Mouse (Mus musculus) MEL (cell line): Measurements from ENCODE around the gene Tmed10. TPM values are rescaled to one million over a fixed set of nuclear protein-coding genes. Genes with fewer than 3 reads are reported as not detected.

ENCODE experiments used
- DNase-seq: peaks from one replicate; pipeline ENCODE4 v3.0.0; 2011; ENCODE audit warnings: low read depth, low spot score
- H3K27ac ChIP-seq: 2 replicates; pipeline ENCODE4 v1.5.1; 2012; ENCODE audit warnings: low read depth, mild to moderate bottlenecking, control low read depth, low read length, moderate library complexity; ENCODE audit not compliant: control insufficient read depth
- H3K27me3 ChIP-seq, 2 experiments: fragments of 150-350 bp in 1 of 2; sonication (generic) in 1 of 2; 2 replicates each; pipeline ENCODE4 v1.6.1; 2012; ENCODE audit warnings: low read length in 2 of 2, mild to moderate bottlenecking in 2 of 2, improper control_type of control experiment in 1 of 2, moderate library complexity in 1 of 2; ENCODE audit not compliant: insufficient read depth in 2 of 2, control insufficient read depth in 1 of 2
- H3K36me3 ChIP-seq, 2 experiments: 2 replicates each; pipeline ENCODE4 v1.6.1; 2012 to 2014; ENCODE audit warnings: low read length in 2 of 2, improper control_type of control experiment in 1 of 2, inconsistent platforms in 1 of 2, mild to moderate bottlenecking in 1 of 2; ENCODE audit not compliant: insufficient read depth in 2 of 2, control insufficient read depth in 1 of 2
- H3K4me1 ChIP-seq, 2 experiments: fragments of 150-350 bp in 1 of 2; sonication (generic) in 1 of 2; 2 replicates each; pipeline ENCODE4 v1.6.1; 2012; ENCODE audit warnings: low read length in 2 of 2, improper control_type of control experiment in 1 of 2, mild to moderate bottlenecking in 1 of 2; ENCODE audit not compliant: insufficient read depth in 2 of 2, control insufficient read depth in 1 of 2
- H3K4me3 ChIP-seq, 2 experiments: fragments of 150-350 bp in 1 of 2; sonication (generic) in 1 of 2; 2 replicates each; pipeline ENCODE4 v1.5.1; 2012; ENCODE audit warnings: low read depth in 2 of 2, low read length in 2 of 2, mild to moderate bottlenecking in 2 of 2, moderate library complexity in 2 of 2, control low read depth in 1 of 2, improper control_type of control experiment in 1 of 2; ENCODE audit not compliant: control insufficient read depth in 1 of 2, insufficient read depth in 1 of 2
- H3K79me2 ChIP-seq: 2 replicates; pipeline ENCODE4 v1.6.1; 2012; ENCODE audit warnings: mild to moderate bottlenecking, low read length, moderate library complexity; ENCODE audit not compliant: control insufficient read depth, poor library complexity, insufficient read depth
- H3K9ac ChIP-seq: 2 replicates; pipeline ENCODE4 v1.6.1; 2012; ENCODE audit warnings: low read depth, mild to moderate bottlenecking, control low read depth, low read length, moderate library complexity; ENCODE audit not compliant: control insufficient read depth, poor library complexity, severe bottlenecking
- H3K9me3 ChIP-seq: fragments of 150-350 bp; sonication (generic); replicated peaks from 2 replicates; pipeline ENCODE4 v1.6.1; 2012; ENCODE audit warnings: mild to moderate bottlenecking, low read length, improper control_type of control experiment, moderate library complexity; ENCODE audit not compliant: insufficient read depth
- BHLHE40 ChIP-seq: IDR thresholded peaks from 2 replicates; pipeline ENCODE4 v1.6.1; 2012; ENCODE audit warnings: low read depth, mild to moderate bottlenecking, inconsistent platforms, low read length, improper control_type of control experiment, borderline replicate concordance
- CHD1 ChIP-seq: IDR thresholded peaks from 2 replicates; pipeline ENCODE4 v1.6.1; 2012; ENCODE audit warnings: low read depth, mild to moderate bottlenecking, inconsistent platforms, low read length, improper control_type of control experiment
- CHD2 ChIP-seq: IDR thresholded peaks from 2 replicates; pipeline ENCODE4 v1.6.1; 2011; ENCODE audit warnings: low read length, improper control_type of control experiment
- E2F4 ChIP-seq: IDR thresholded peaks from 2 replicates; pipeline ENCODE4 v1.6.1; 2011; ENCODE audit warnings: low read depth, low read length, improper control_type of control experiment, borderline replicate concordance
- ELF1 ChIP-seq: IDR thresholded peaks from 2 replicates; pipeline ENCODE4 v1.6.1; 2014; ENCODE audit warnings: low read depth, mild to moderate bottlenecking, inconsistent platforms, low read length, improper control_type of control experiment, moderate library complexity
- EP300 ChIP-seq, 2 experiments: IDR thresholded peaks; 2 replicates each; pipeline ENCODE4 v1.6.1; 2011; ENCODE audit warnings: improper control_type of control experiment in 2 of 2, low read length in 2 of 2, low read depth in 1 of 2, mild to moderate bottlenecking in 1 of 2
- HCFC1 ChIP-seq: IDR thresholded peaks from 2 replicates; pipeline ENCODE4 v1.6.1; 2012; ENCODE audit warnings: low read depth, mild to moderate bottlenecking, inconsistent platforms, low read length, improper control_type of control experiment, moderate library complexity
- JUND ChIP-seq: IDR thresholded peaks from 2 replicates; pipeline ENCODE4 v1.6.1; 2011; ENCODE audit warnings: low read depth, mild to moderate bottlenecking, improper control_type of control experiment, low read length
- KAT2A ChIP-seq: conservative IDR thresholded peaks from 2 replicates; pipeline ENCODE4 v1.6.1; 2012; ENCODE audit warnings: low read depth, low read length, improper control_type of control experiment, inconsistent platforms
- MAX ChIP-seq: IDR thresholded peaks from 2 replicates; pipeline ENCODE4 v1.6.1; 2011; ENCODE audit warnings: low read length, improper control_type of control experiment
- MAZ ChIP-seq: IDR thresholded peaks from 2 replicates; pipeline ENCODE4 v1.6.1; 2012; ENCODE audit warnings: low read depth, mild to moderate bottlenecking, inconsistent platforms, low read length, improper control_type of control experiment
- MEF2A ChIP-seq: IDR thresholded peaks from 2 replicates; pipeline ENCODE4 v1.6.1; 2014; ENCODE audit warnings: low read depth, mild to moderate bottlenecking, inconsistent platforms, low read length, improper control_type of control experiment; ENCODE audit not compliant: poor library complexity, insufficient replicate concordance, severe bottlenecking; ENCODE audit errors: extremely low read depth
- MXI1 ChIP-seq: IDR thresholded peaks from 2 replicates; pipeline ENCODE4 v1.6.1; 2011; ENCODE audit warnings: mild to moderate bottlenecking, low read depth, low read length, improper control_type of control experiment
- NELFE ChIP-seq: IDR thresholded peaks from 2 replicates; pipeline ENCODE4 v1.6.1; 2011; ENCODE audit warnings: low read depth, low read length, improper control_type of control experiment
- NRF1 ChIP-seq: IDR thresholded peaks from 2 replicates; pipeline ENCODE4 v1.6.1; 2014; ENCODE audit warnings: low read depth, mild to moderate bottlenecking, inconsistent platforms, low read length, improper control_type of control experiment, moderate library complexity; ENCODE audit not compliant: poor library complexity, insufficient read depth, severe bottlenecking
- POLR2A ChIP-seq, 2 experiments: IDR thresholded peaks; 2 replicates each; pipeline ENCODE4 v1.6.1; 2011 to 2012; ENCODE audit warnings: low read length in 2 of 2, mild to moderate bottlenecking in 2 of 2, control low read depth in 1 of 2, improper control_type of control experiment in 1 of 2, low read depth in 1 of 2, moderate library complexity in 1 of 2; ENCODE audit not compliant: control insufficient read depth in 1 of 2, insufficient read depth in 1 of 2, poor library complexity in 1 of 2
- POLR2AphosphoS2 ChIP-seq: IDR thresholded peaks from 2 replicates; pipeline ENCODE4 v1.6.1; 2011; ENCODE audit warnings: low read length, improper control_type of control experiment
- POLR2AphosphoS5 ChIP-seq: IDR thresholded peaks from 2 replicates; pipeline ENCODE4 v1.6.1; 2012; ENCODE audit warnings: low read depth, borderline replicate concordance, mild to moderate bottlenecking, inconsistent platforms, low read length, moderate library complexity, mixed read lengths
- RAD21 ChIP-seq: IDR thresholded peaks from 2 replicates; pipeline ENCODE4 v1.6.1; 2011; ENCODE audit warnings: mild to moderate bottlenecking, low read depth, low read length, improper control_type of control experiment
- SIN3A ChIP-seq: IDR thresholded peaks from 2 replicates; pipeline ENCODE4 v1.6.1; 2012; ENCODE audit warnings: low read length, improper control_type of control experiment, inconsistent platforms
- TAL1 ChIP-seq: IDR thresholded peaks from 2 replicates; pipeline ENCODE4 v1.6.1; 2012; ENCODE audit warnings: mild to moderate bottlenecking, inconsistent platforms, low read length, moderate library complexity, mixed read lengths
- TBP ChIP-seq: IDR thresholded peaks from 2 replicates; pipeline ENCODE4 v1.8.0; 2011; ENCODE audit warnings: low read depth, low read length, improper control_type of control experiment
- TCF12 ChIP-seq: IDR thresholded peaks from 2 replicates; pipeline ENCODE4 v1.6.1; 2014; ENCODE audit warnings: low read depth, mild to moderate bottlenecking, inconsistent platforms, low read length, improper control_type of control experiment, moderate library complexity
- UBTF ChIP-seq: IDR thresholded peaks from 2 replicates; pipeline ENCODE4 v1.6.1; 2012; ENCODE audit warnings: low read depth, mild to moderate bottlenecking, inconsistent platforms, low read length, improper control_type of control experiment, moderate library complexity, borderline replicate concordance; ENCODE audit not compliant: insufficient read depth
- USF1 ChIP-seq: IDR thresholded peaks from 2 replicates; pipeline ENCODE4 v1.6.1; 2014; ENCODE audit warnings: low read depth, mild to moderate bottlenecking, inconsistent platforms, low read length, improper control_type of control experiment, moderate library complexity
- USF2 ChIP-seq, 2 experiments: IDR thresholded peaks; 2 replicates each; pipeline ENCODE4 v1.6.1; 2011 to 2012; ENCODE audit warnings: improper control_type of control experiment in 2 of 2, low read length in 2 of 2, borderline replicate concordance in 1 of 2, inconsistent platforms in 1 of 2, low read depth in 1 of 2, mild to moderate bottlenecking in 1 of 2; ENCODE audit not compliant: insufficient read depth in 1 of 2
- ZKSCAN1 ChIP-seq: IDR thresholded peaks from 2 replicates; pipeline ENCODE4 v1.6.1; 2012; ENCODE audit warnings: low read depth, mild to moderate bottlenecking, inconsistent platforms, low read length, improper control_type of control experiment, moderate library complexity
- ZMIZ1 ChIP-seq: IDR thresholded peaks from 2 replicates; pipeline ENCODE4 v1.6.1; 2012; ENCODE audit warnings: low read depth, mild to moderate bottlenecking, inconsistent platforms, low read length, improper control_type of control experiment, moderate library complexity
- ZNF384 ChIP-seq: IDR thresholded peaks from 2 replicates; pipeline ENCODE4 v1.6.1; 2012; ENCODE audit warnings: low read depth, mild to moderate bottlenecking, inconsistent platforms, low read length, improper control_type of control experiment
- polyA plus RNA-seq, 2 experiments: library from polyadenylated mRNA; stranded (reverse) in 1 of 2; unstranded in 1 of 2; fragments of >175 nt in 1 of 2; fragments of >200 nt in 1 of 2; gene quantifications; 2 replicates each; pipeline versions ENCODE4 v1.2.1 to v1.2.4; 2012; ENCODE audit warnings: low replicate concordance in 2 of 2, low read depth in 1 of 2; ENCODE audit not compliant: insufficient read length in 2 of 2, insufficient read depth in 1 of 2, missing spikeins in 1 of 2
- total RNA-seq: library from RNA; depleted of rRNA; stranded (reverse); fragments of 300-350 nt; gene quantifications from 2 replicates; pipeline ENCODE4 v1.2.3, GENCODE M21; 2012

Tmed10 gene
- total and polyA plus RNA-seq, 3 experiments, result 45.7 to 229 (median 60.2) TPM

GRCm38 (mm10) chr12:85338815-85339214 lies 35.8 kb downstream of the Tmed10 start:
- Histone ChIP-seq H3K79me2 (peaks cover 9% of the 10 kb centered on the region), H3K27me3 (no peaks in the 10 kb centered on the region), H3K36me3 (peaks cover 5 to 25% of the 10 kb centered on the region in 2 experiments; a peak in 3 of 4 replicates), H3K4me3 (peak overlapping the region; percentile 92 to 99), H3K27ac (peak overlapping the region; percentile 75), H3K9ac (peak overlapping the region; percentile 98), H3K9me3 (no peaks in the 10 kb centered on the region), H3K4me1 (peaks cover 7 to 16% of the 10 kb centered on the region in 2 experiments)
- peak; percentile 49 for DNase-seq
- TF ChIP-seq TAL1 (no peak), ZKSCAN1 (peak; percentile 54; the same call in 1 of the 2 replicates)

GRCm38 (mm10) chr12:85337567-85338311 lies 36.9 kb downstream of the Tmed10 start:
- H3K4me1 ChIP-seq, result peaks cover 7 to 16% of the 10 kb centered on the region in 2 experiments
- H3K9me3 ChIP-seq, result no peaks in the 10 kb centered on the region
- H3K9ac ChIP-seq, result peak overlapping the region; percentile 98
- TF ChIP-seq E2F4, result no peak
- no peak for TF ChIP-seq POLR2AphosphoS2
- no peak for TF ChIP-seq CHD1
- TF ChIP-seq SIN3A, result peak; percentile 72
- no peak for TF ChIP-seq RAD21
- TF ChIP-seq HCFC1, result no peak
- TF ChIP-seq UBTF, result no peak
- no peak for TF ChIP-seq NRF1
- TF ChIP-seq MAX, result no peak
- no peak for TF ChIP-seq BHLHE40
- peak; percentile 78 for TF ChIP-seq USF1
- no peak for TF ChIP-seq POLR2AphosphoS5
- TF ChIP-seq TCF12, result 0 out of 2 replicates have a peak, but pooled peaks have one; percentile 44
- TF ChIP-seq ELF1, result no peak
- no peak for TF ChIP-seq USF2 (IDR thresholded peaks at IDR 0.05; ENCODE audit: borderline replicate concordance in 1 of 2, insufficient read depth in 1 of 2, low read depth in 1 of 2, low read length in 2 of 2)
- TF ChIP-seq JUND, result no peak
- TF ChIP-seq KAT2A, result no peak
- peak; percentile 55 to 56; a peak in 3 of 4 replicates for TF ChIP-seq EP300 (IDR thresholded peaks at IDR 0.05; ENCODE audit: low read depth in 1 of 2, low read length in 2 of 2)
- TF ChIP-seq CHD2, result no peak
- 0 out of 2 replicates have a peak, but pooled peaks have one; percentile 4 for TF ChIP-seq ZMIZ1
- TF ChIP-seq ZNF384, result 0 out of 2 replicates have a peak, but pooled peaks have one; percentile 16
- peak; percentile 59 for TF ChIP-seq MXI1
- 0 out of 4 replicates have a peak, but pooled peaks of 1 of the 2 experiments have one; percentile 17 for TF ChIP-seq POLR2A (IDR thresholded peaks at IDR 0.05; ENCODE audit: control insufficient read depth in 1 of 2, insufficient read depth in 1 of 2, low read depth in 1 of 2, low read length in 2 of 2, poor library complexity in 1 of 2)
- TF ChIP-seq NELFE, result no peak
- no peak for TF ChIP-seq ZKSCAN1
- TF ChIP-seq MAZ, result no peak
- TF ChIP-seq MEF2A, result 0 out of 2 replicates have a peak, but pooled peaks have one; percentile 53
- TF ChIP-seq TBP, result no peak

More at GRCm38 (mm10) chr12:85337567-85338311, 36.9 kb downstream of the Tmed10 start:
- peak; percentile 53 for DNase-seq
- Histone ChIP-seq H3K79me2 (peaks cover 9% of the 10 kb centered on the region), H3K27ac (peak overlapping the region; percentile 75), H3K4me3 (peak overlapping the region; percentile 92 to 99), H3K27me3 (no peaks in the 10 kb centered on the region), H3K36me3 (peaks cover 9 to 25% of the 10 kb centered on the region in 2 experiments)
